Mouse (Mus musculus) adrenal gland (tissue): ENCODE measurements at regions not wholly inside any gene's neighbourhood (a gene's known extent, or its start where the extent isn't known, plus 50 kb on each side); places are given as distances from the start of the nearest gene placed in this dataset.

ENCODE experiments used
- intact Hi-C: fragments of 180-260 bp; cut with DNase I; formaldehyde crosslinking; loops from one replicate; pipeline ENCODE4 v1.15.1; 2025

DNA sequence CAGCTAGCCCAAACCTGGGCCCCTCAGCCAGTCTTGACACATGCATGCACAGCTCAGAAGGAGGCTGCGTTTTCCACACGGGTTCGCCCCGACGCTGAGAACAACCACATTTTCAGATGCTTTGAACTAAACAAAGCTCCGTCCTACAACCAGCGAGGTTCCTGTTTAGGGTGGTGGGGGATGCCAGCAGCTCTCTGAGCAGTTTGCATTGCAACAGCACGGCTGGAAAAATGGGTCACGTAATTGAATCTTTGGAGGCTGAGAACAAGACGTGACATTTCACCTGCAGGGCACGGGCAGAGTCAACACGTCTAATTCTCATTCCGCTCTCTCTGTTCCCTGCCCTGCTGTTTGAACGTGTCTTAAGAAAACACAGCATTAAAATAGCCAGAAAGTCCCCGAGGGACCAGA is 119.2 kb downstream of the Syk start:
- intact Hi-C loops: no loop called here

DNA sequence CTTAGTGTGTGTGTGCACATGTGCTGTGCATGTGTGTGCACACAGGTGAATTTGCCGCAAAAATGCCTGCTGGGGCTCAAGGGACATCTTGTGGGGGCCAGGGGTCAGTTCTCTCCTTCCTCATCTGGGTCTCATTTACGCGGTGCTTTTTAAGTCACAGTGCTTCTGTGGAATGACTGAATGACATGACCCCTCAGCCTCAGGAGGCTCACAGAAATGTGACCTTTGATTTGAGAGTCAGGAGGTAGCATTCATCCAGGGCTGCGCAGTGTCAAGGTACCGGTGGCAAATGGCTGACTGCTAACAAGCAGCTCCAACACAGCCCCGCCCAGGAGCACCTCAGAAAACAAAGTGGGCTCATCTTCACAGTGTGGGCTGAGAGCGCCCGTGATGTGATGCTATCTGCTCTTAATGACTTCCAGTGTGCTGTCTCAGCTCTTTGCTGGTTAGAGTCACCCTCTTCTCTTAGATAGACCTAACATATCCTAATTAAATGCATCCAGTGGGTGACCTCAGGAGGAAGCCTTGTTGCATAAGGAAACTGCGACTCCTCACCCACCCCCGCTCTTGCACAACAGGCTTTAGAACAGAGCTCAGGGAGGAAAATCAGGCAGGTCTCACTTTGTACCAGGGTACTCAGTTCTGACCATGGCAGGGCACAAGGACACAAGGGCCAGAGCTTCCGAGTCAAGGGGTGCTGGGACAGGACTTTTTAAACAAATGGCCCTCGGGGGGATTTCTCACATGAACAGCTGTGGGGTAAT is 120.6 kb downstream of the Syk start:
- intact Hi-C loops: no loop called here

DNA sequence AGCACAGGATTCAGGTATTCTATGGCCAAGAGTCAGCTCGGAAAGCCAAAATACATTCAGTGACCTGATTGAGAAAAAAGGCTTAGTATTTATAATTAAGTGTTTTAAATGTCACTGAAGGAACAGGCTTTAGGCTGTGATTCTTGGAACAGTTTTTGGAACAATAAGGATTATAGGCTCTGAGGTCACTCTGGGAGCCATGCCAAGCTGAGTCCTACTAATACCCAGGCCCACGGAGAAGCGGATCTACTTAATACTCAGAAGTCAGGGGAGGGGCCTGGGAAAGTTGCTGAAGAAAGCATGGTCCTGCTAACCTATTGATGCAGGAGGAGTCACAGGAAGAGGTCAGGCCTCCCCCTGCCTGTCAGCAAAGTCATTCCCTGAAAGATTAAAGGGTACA is 121.7 kb downstream of the Syk start:
- intact Hi-C loops: loop anchor here (5.0 kb wide), 1 partner anchor 47 kb away; no protein-coding TSS in a partner anchor

DNA sequence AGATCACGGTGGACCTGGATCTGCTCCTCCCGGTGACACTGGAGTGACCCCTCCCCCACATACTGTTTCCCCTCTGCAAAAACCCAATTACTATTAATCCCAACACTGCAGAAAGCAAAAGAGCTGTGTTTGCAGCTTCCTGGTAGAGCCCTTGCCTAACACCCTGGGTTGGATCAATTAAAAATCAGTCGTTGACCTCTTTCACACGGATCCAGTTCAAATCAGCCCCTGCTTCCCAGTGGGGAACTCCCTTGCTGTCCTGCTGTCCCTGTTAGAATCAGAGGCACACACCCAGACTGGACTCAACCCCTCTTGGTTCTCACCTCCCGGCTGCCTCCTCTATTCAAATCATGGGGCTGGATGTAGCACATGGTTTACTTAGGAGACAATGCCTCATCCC is 126.6 kb downstream of the Syk start:
- intact Hi-C loops: loop anchor here (5.0 kb wide), 1 partner anchor 52 kb away; no protein-coding TSS in a partner anchor

DNA sequence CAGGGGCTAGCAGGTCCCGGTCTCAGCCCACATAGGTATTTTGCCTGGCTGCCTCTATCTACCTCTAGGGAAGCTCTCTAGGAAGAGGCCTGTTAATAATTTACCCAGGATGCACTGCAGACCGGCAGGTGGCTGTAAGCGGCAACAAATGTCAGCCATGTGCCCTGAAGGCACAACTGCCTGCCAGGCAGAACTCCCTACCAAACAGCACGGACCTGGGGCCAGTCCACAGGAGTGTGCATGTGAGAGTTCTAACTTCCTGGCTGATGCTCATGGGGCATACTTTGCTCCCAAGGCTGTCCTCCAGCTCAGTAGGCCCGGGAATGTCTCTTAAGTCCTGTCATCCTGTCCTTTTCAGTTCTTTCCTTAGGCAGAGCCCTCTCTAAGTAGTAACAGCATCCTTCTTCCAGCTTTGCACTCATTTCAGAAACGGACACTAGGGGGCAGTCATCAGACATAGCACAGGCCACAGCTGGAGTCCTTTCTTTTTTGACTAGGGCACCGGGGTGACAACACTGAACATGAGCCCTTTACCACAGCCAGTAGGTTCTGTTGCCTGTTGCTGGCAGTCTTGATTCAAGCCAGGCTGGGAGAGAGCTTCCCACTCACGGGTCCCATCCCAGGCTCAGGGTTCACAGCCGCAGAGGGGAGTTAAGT is 128.9 kb downstream of the Syk start:
- intact Hi-C loops: loop anchor here (1.0 to 2.0 kb wide), 2 partner anchors 273 to 385 kb away; no protein-coding TSS in a partner anchor

DNA sequence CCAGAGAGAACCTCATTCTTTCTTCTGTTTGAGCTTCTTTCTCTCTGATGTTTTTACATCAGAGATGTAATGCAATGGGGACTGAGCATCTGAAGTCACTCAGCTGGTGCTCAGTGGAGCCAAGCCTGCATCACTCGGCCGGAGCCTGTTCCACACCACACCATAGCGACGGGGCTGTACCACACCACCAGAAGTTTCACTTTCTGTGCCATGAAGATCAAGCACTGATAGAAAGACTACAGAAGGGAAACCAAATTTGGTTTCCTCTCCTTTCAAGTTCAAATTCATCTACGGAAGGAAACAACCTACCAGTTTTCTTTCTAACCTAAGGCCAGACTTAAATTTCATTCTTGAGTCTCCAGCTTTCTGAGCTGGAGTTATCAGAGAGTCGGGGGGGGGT is 138.5 kb downstream of the Syk start:
- intact Hi-C loops: no loop called here

DNA sequence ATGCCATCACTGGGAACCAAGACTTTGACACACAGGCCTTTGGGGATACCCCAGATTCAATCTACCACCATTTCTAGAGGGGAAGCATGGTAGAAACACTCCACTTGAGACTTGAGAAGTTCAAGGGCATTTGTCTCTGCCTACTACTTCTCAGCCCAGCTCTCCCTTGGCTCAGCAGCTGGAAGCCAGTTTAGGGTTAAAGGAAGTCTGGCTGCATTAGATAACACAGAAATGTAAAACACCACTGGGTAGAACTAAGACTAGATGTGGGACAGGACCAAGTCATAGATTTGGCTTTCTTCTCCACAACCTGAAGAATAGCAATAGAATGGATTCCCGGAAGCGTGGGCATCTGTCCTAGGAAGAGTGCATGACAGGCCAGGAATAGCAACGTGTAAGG is 139.7 kb downstream of the Syk start:
- intact Hi-C loops: no loop called here

DNA sequence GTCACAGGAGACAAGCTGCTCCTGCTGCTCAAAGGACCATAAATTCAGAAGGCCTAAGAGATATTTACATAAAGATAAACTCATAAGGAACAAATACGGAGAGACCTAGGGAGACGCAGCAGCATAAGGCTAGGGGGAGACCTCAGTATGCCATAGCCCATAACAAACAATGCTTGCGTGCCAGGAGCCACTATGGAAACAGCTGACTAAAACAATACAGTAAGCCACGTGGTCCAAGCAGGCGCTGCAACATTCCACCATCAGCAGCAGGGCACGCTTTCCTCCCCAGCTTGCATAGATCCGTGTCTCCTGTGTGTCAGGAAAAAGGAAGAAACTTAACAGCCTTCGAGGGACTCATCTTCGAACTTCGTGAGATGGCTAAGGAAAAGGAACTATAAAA is 143.1 kb downstream of the Syk start:
- intact Hi-C loops: no loop called here

DNA sequence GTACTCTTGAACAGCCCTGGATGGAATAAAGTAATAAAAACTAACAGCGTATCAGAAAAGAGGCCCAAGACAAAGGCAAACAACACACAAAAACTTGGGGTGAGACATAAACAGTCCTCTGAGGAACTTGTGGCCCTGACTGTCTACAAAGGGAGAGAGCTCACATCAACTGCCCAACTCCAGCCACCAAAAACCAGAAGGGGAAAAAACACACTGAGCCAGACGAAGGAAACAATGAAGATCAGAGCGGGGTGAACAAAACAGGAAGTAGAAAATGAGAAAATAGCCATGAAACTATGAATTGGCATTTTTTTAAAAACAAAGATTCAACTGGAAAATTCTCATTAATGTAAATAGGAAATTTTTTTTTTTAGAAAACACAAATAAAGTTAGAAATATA is 143.6 kb downstream of the Syk start:
- intact Hi-C loops: no loop called here

DNA sequence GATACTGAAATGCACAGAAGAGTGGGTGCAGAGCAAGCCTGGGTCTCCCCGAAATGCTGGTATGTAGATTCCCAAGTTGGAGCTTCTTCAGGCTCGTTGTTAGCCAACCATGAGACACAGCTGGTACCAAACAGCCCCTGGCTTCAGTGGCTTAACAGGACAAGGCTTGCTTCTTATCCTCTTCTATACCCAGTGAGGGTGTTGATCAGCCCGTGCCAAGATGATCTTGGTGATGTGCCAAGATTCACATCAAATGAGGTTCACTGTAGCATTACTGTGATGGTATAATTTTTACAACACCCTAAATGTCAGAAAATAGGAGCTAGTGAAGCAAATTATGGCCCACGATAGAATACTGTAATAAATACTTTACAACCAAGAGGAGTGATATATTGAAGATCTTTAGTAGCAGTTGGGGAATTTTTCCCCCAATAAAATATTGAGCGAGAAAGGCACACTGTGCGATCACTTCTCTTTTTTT is 152.5 kb downstream of the Syk start:
- intact Hi-C loops: no loop called here

DNA sequence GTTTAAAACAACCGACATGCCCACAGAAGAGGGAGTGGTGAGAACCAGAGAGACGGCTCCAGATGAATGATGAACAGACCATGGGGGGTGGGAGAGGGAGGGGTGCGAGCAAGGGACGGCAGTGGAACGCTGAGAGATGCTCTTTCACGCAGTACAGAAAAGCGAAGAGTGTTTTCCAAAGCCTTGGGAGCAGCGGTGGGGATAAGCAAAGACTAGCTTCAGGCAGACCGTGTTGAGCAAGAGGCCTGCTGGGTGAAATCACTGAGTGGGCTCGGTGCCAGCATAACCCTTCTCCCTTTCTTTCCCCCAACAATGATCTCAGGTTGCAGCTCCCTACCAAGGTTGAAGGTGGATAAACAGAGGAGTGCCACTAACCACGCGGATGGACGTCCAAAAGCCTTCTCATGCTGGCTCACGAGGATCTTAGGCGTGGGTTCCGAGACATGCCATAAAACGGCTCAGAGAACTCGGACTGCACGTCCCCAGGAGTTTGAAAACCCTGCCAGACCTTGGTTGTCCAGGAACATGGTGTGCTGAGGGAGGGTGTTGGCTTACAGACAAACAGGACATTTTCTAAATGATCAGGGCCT is 153.1 kb downstream of the Syk start:
- intact Hi-C loops: no loop called here

DNA sequence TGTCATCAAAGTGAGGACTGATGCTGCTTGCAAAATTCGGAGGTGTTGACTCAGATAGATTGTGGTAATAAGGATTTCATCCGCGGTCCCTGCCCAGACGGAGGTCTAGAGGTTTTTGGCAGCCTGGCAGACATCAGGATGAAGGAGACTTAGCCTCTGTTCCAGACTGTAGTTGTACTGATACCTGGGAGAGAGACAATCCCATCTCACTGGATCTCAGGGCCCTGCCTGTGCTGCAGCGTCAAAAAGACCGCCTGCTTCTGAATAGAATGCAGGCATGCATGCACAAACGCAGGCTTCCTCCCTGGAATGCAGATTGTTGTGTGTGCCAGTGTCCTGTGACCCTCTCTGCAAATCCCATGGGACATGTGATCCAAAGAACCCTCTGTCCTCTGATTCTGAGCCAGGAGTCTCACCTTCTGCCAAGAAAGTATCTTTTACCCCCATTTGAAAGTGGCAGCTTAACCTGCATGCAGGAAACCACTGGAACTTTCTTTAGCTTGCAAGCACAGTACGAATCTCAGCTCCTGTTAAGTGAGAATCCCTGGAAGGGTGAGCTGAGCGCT is 155.2 kb downstream of the Syk start:
- intact Hi-C loops: no loop called here

DNA sequence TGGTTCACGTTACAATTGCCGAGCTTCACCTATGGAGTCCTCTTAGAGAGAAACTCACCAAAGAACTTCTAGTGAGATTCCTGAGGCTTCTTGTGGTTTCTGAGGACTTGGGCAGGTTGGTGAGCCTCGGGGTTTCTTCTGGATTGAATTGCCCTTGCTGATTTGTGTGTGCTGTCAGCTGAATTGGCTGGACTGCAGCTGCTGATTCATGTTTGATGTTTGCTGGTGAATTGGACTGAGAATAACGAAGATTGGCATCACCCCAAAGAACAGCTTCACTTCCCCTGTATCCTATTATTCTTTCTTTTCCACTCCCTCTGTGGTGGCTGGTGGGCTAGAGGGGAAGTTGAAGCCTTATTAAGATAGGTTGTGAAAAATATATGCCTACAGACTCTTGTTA is 158.4 kb downstream of the Syk start:
- intact Hi-C loops: no loop called here

DNA sequence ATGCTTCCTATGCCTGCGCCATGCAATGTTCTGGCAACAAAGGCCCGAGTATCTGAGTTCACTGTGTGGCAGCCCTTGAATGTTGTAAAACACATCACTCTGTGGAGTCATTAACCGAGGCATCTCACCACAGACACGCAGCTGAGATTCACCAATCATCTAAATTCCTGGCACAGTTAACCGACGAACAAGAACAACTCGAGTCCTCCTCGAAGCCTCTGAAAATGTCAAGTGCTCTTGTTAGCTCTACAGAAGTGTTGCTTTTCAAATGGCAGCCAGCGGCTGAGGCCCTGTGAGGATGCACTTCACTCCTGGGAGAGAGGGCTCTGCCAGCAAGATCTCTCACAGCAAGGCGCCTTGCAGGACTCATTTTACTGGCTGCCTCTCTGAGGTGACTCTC is 173.0 kb downstream of the Syk start:
- intact Hi-C loops: no loop called here

DNA sequence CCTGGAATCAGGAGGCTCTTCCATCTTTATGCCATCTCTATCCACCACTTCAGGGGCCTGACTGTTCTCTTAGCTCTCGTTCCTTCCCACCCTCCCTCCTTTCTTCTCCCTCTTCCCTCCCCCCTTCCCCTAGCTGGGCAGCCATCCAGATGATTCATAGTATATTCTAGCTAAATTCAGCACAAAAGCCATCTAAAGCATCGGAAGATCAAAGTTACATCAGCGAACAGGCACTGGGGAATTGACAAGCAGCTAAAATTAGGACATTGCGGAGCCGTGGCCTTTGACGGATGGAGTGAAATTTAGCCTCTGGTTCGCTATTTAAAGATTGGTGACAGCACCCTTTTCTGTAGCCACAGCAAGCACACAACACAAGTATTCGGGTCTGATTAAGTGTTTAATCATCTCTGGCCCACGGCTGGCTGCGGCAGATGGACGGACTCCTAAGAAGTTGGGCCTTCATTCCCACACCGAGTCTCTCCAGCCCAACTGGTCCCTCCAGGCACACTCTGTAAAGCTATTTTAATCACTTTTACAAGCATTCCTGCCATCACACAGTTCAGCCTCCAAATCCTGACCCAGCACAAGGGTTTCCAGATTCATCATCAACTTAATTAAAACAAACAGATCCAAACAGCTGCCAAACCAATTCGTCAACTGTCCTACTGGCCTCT is 163.8 kb downstream of the Auh start:
- intact Hi-C loops: no loop called here

DNA sequence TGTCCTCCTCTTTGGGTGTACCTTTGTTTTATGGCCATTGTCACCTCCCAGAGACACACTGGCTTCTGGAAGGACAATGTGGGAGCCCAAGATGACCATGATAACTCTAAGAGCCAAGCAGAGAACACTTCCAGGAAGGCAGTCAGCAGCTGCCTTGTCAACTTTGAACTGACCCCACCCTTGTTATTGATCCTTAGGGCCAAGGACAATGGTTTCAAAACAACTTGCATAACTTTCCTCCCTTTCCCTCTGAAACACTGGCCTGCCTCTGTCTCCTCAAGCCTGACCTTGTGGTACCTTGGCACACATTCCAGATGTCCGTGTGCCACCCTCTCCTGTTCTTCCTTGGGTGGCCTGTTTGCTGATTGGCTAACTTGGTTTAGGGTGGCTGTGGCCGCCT is 163.2 kb downstream of the Auh start:
- intact Hi-C loops: no loop called here

DNA sequence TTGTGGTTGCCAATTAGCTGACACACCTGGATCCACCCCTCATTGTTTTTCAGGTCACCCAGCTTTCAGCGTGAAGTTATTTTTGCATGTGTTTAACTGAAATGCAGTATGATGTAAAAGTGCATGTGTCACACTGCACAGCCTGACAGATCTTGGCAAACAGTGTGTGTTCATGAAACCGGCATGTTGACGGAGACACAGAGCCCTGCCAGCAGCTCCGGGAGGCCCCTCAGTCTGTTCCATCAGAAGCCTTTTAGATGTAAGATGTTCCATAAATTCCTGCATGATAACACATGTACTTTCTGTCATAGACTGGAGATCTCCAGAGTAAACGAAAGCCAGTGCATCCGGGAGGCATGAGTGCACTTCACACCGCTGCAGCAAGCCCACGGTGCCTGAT is 159.5 kb downstream of the Auh start:
- intact Hi-C loops: no loop called here

DNA sequence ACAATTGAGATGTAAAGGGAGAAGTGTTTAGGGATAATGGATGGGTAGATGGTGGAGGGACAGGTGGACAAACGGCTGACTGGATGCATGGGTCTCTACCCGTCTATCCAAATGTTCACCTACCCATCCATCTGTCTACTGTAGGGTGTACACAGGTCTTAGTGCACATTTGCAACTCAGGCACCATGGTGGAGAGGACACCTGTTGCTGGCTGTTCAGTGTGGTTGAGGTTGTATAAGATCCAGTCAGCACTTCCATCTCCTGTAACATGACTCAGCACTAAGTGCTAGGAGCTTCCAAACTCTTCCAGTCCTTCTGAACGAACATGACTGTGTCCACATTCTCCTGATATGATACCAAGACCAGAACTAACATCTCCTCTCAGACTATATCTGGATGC is 158.0 kb downstream of the Auh start:
- intact Hi-C loops: no loop called here

DNA sequence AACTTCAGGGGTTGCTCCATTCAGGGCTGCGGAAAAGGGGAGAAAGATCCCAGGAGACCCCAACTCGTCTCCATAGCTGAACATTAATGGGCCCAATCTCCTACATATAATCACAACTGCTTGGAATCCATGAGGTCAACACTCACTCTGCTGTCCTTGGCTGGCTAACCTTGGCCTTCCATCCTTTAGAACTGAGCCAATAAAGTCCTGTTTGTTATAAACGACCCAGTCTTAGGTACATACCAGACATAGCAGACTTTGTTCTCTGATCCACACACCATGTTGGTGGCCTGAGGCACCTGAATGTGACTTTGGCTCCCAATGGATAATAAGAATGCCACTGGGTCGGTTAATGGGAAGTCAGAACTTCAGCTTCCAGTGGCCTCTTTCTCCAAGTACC is 157.4 kb downstream of the Auh start:
- intact Hi-C loops: no loop called here

DNA sequence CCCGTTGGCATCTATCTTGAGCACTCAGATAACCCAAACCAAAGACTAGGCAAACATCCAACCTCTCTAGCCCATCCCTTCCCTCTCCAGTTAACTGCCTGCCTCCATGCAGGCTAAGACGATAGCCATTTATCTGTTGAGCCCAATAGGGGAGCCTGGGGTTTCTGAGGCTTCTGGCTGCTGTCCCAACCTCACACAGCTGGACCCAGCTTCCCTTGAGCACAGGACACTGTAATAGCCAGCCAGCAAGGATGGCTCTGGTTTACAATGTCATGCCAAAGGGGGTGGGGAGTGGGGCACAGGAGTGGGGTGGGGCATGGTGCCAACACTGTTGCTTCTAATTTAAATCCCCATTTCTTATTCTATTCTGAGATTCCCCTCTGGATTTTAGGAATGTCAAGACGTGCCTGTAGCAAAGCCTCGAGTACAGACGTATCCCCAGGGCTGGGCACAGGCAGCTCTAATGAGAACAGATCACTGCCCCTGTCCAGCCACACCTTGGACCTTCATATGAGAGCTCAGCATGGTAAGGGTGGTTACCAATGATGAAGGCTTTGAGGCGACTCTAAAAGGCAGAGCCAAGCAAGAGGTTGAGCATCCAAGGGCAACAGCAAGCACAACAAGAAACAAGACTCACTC is 152.0 kb downstream of the Auh start:
- intact Hi-C loops: no loop called here

DNA sequence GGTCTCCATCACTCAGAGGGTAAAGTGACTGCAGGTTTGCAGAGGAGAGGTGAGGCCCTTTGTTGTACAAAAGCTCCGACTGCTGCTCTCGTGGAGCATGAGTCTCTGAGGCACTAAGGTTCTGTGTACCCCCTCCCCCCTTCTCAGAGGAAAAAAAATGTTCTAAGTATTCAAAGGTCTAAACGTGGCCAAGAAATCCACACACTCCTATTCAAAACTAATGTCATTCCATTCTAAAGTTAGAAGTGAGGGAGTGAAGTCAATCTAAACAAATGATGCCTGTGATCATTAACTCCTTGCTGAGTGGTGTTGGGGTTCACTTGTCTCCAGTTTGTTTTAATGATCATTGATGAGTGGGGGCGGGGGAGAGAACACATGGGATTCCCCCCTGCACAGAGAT is 150.6 kb downstream of the Auh start:
- intact Hi-C loops: no loop called here
